Mouse (Mus musculus) neural tube, embryonic 13.5 days (tissue): Measurements from ENCODE around the gene Chst1. TPM values are rescaled to one million over a fixed set of nuclear protein-coding genes. Genes with fewer than 3 reads are reported as not detected.

Source experiments
- ATAC-seq: fragments of 200-750 bp; cut with Nextera tagmentation; 2 replicates; pipeline ENCODE4 v1.8.0; 2017; ENCODE audit warnings: low read depth, mild to moderate bottlenecking, moderate TSS enrichment, moderate library complexity
- H3K27ac ChIP-seq: fragments of 300-500 bp; sonication (generic); replicated peaks from 2 replicates; pipeline ENCODE4 v1.5.1; 2015; ENCODE audit warnings: moderate library complexity, mild to moderate bottlenecking, inconsistent platforms
- H3K27me3 ChIP-seq: fragments of 300-500 bp; sonication (generic); 2 replicates; pipeline ENCODE4 v1.6.1; 2015; ENCODE audit warnings: mild to moderate bottlenecking, inconsistent platforms
- H3K36me3 ChIP-seq: fragments of 300-500 bp; sonication (generic); 2 replicates; pipeline ENCODE4 v1.6.1; 2015; ENCODE audit warnings: mild to moderate bottlenecking, inconsistent platforms
- H3K4me1 ChIP-seq: fragments of 300-500 bp; sonication (generic); replicated peaks from 2 replicates; pipeline ENCODE4 v1.6.1; 2015; ENCODE audit warnings: inconsistent platforms
- H3K4me2 ChIP-seq: fragments of 300-500 bp; sonication (generic); 2 replicates; pipeline ENCODE4 v1.6.1; 2015; ENCODE audit warnings: inconsistent platforms, mild to moderate bottlenecking, moderate library complexity
- H3K4me3 ChIP-seq: fragments of 300-500 bp; sonication (generic); 2 replicates; pipeline ENCODE4 v1.5.1; 2015; ENCODE audit warnings: mild to moderate bottlenecking, inconsistent platforms
- H3K9ac ChIP-seq: fragments of 300-500 bp; sonication (generic); 2 replicates; pipeline ENCODE4 v1.6.1; 2015; ENCODE audit warnings: moderate library complexity, mild to moderate bottlenecking, inconsistent platforms
- H3K9me3 ChIP-seq: fragments of 300-500 bp; sonication (generic); 2 replicates; pipeline ENCODE4 v1.6.1; 2016; ENCODE audit warnings: inconsistent platforms
- WGBS: fragments of 180-500 bp; shearing (Covaris S2); methylation state at CpG from one replicate; pipeline ENCODE4 v1.1.7; 2015; 5-methylcytosine and 5-hydroxymethylcytosine counted together
- polyA plus RNA-seq: library from polyadenylated mRNA; unstranded; fragments of >200 nt; fragmentation: Nextera tagmentation; extraction: Ambion mirVana; gene quantifications from 2 replicates; pipeline ENCODE4 v1.2.1, GENCODE M21; 2015

The Chst1 gene
- 9.2 and 10.4 TPM in 2 replicates for polyA plus RNA-seq

DNA sequence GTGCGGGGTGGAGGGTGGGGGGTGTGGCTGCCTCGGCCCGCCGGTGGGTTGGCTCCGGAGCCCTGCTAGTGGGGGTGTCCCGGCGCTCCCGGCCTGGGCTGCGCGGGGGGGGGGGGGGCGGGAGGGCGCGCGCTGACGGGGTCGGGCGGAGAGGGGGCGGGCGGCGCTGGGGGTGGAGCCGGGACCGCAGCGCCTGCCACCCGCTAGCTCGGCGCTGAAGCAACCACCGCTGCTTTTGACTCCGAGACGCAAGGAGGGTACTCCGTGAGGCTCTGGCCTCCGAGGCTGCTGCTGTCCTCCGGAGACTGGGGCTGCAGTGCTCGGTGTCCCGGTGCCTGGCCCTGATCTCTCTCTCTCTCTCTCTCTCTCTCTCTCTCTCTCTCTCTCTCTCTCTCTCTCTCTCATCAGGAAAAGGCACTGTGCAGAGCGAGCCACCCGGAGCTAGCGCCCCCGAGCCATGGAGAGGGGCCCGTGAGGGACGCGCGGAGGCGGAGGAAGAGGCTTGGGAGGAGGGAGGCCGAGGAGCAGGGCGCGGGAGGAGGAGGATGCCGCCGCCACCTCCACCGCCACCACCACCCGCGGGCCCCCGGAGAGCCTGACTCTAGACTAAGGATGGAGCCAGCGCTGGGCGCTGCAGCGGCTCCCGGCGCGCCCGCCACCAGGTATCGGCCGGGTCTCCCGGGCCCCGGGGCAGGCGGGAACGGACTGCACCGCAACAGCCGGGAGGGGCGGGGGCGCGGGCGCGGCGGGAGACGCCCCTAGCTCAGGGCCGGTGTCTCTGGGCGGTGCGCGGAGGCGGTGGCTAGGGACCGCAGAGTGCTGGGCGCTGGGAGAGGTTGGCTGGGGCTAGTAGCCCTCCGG, at the start of gene Chst1:
TSS of gene Chst1 (plus strand) at position 221 of the 861 bp plus-strand sequence.
- WGBS = 0% methylated on average over 48 of the region's 82 CpGs
- peak within 1 kb of the TSS; percentile 93 for H3K4me2 ChIP-seq
- peak within 1 kb of the TSS; percentile 76 for H3K4me3 ChIP-seq
- H3K4me1 ChIP-seq = peaks cover 47% of the 10 kb centered on the region
- peak within 1 kb of the TSS; percentile 84 for H3K9ac ChIP-seq
- H3K36me3 ChIP-seq = no peaks in the 10 kb centered on the region
- peak; percentile 80 for ATAC-seq
- H3K27ac ChIP-seq = peak within 1 kb of the TSS; percentile 79
- H3K27me3 ChIP-seq = peaks cover 32% of the 10 kb centered on the region
- no peaks in the 10 kb centered on the region for H3K9me3 ChIP-seq

DNA sequence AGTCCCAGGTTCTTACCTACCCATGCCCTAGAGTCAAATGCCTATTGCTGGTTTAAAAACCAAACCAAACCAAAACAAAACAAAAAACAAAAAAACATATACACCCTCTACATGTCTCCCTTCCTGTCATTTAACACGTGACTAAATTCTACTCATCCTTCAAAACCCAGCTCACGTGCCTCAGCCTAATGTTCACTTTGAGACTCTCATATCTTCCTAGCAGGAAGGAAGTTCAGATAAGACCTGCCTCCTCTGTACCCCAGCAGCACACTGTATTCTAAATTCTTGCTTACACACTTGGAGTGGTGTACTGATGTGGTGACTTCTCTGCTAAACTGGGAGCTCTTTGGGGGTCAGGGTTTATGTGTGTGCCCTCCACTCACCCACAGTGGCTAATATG, 49.5 kb upstream of the Chst1 start:
- no peak overlapping the region for H3K4me2 ChIP-seq
- 0 out of 2 replicates have a peak, but pooled peaks cover 3% of the 10 kb centered on the region for H3K4me1 ChIP-seq
- H3K36me3 ChIP-seq = no peaks in the 10 kb centered on the region
- H3K4me3 ChIP-seq = no peak overlapping the region
- ATAC-seq = no peak
- no peaks in the 10 kb centered on the region for H3K27me3 ChIP-seq
- H3K9ac ChIP-seq = no peak overlapping the region
- no peaks in the 10 kb centered on the region for H3K9me3 ChIP-seq
- 72% methylated on average over 2 of the region's 2 CpGs for WGBS
- no peak overlapping the region for H3K27ac ChIP-seq

- Histone ChIP-seq H3K4me3 (no peak overlapping the region), H3K27me3 (no peaks in the 10 kb centered on the region), H3K4me2 (no peak overlapping the region), H3K36me3 (no peaks in the 10 kb centered on the region), H3K9me3 (no peaks in the 10 kb centered on the region), H3K27ac (no peak overlapping the region), H3K9ac (no peak overlapping the region), H3K4me1 (no peaks in the 10 kb centered on the region)
- no peak for ATAC-seq
These were observed 45.0 kb upstream of the Chst1 start for GRCm38 (mm10) chr2:92554536-92554935.

DNA sequence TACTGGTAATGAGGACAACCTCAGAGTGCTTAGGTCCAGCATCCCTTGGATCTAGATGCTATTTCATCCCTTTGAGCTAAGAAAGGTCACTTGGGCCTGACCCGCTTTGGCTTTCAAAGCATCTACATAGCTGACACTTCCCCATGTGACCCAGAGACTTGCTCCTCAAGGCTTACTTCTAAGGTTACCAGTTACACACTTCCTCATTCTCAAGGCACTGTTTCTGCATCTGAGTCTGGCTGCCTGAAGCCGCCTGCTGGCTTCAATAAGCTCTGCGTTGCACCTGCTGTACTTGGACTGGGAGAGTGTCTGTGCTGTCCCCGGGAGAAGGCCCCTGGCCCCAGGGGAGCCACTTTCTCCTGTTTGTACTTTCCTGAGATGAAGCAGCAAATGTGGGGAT, 36.6 kb upstream of the Chst1 start:
- H3K27ac ChIP-seq = no peak overlapping the region
- no peak for ATAC-seq
- H3K9ac ChIP-seq = no peak overlapping the region
- H3K4me1 ChIP-seq = no peaks in the 10 kb centered on the region
- H3K27me3 ChIP-seq = no peaks in the 10 kb centered on the region
- H3K9me3 ChIP-seq = peaks cover 23% of the 10 kb centered on the region
- H3K36me3 ChIP-seq = no peaks in the 10 kb centered on the region
- WGBS = 78% methylated on average over 4 of the region's 4 CpGs
- H3K4me3 ChIP-seq = no peak overlapping the region
- H3K4me2 ChIP-seq = no peak overlapping the region

- 88% methylated on average over 6 of the region's 6 CpGs for WGBS
- Histone ChIP-seq H3K27ac (no peak overlapping the region), H3K4me3 (no peak overlapping the region), H3K4me2 (no peak overlapping the region), H3K4me1 (no peaks in the 10 kb centered on the region), H3K9me3 (peaks cover 7% of the 10 kb centered on the region; the same call in 1 of the 2 replicates), H3K36me3 (no peaks in the 10 kb centered on the region), H3K27me3 (no peaks in the 10 kb centered on the region), H3K9ac (no peak overlapping the region)
- no peak for ATAC-seq
These were observed 28.9 kb upstream of the Chst1 start for GRCm38 (mm10) chr2:92570623-92571022.

- H3K36me3 ChIP-seq = no peaks in the 10 kb centered on the region
- H3K9me3 ChIP-seq = no peaks in the 10 kb centered on the region
- no peak overlapping the region for H3K27ac ChIP-seq
- no peak overlapping the region for H3K9ac ChIP-seq
- 75% methylated on average over 9 of the region's 9 CpGs for WGBS
- H3K4me1 ChIP-seq = no peaks in the 10 kb centered on the region
- no peak overlapping the region for H3K4me3 ChIP-seq
- H3K4me2 ChIP-seq = no peak overlapping the region
- no peaks in the 10 kb centered on the region for H3K27me3 ChIP-seq
- no peak for ATAC-seq
These were observed 21.7 kb upstream of the Chst1 start for GRCm38 (mm10) chr2:92577824-92578223.

GRCm38 (mm10) chr2:92581302-92581701, 18.2 kb upstream of the Chst1 start:
- no peaks in the 10 kb centered on the region for H3K27me3 ChIP-seq
- no peak overlapping the region for H3K4me3 ChIP-seq
- H3K9me3 ChIP-seq = no peaks in the 10 kb centered on the region
- ATAC-seq = no peak
- H3K4me2 ChIP-seq = no peak overlapping the region
- no peak overlapping the region for H3K9ac ChIP-seq
- H3K4me1 ChIP-seq = no peaks in the 10 kb centered on the region
- H3K27ac ChIP-seq = no peak overlapping the region
- WGBS = 91% methylated on average over 7 of the region's 7 CpGs
- no peaks in the 10 kb centered on the region for H3K36me3 ChIP-seq

DNA sequence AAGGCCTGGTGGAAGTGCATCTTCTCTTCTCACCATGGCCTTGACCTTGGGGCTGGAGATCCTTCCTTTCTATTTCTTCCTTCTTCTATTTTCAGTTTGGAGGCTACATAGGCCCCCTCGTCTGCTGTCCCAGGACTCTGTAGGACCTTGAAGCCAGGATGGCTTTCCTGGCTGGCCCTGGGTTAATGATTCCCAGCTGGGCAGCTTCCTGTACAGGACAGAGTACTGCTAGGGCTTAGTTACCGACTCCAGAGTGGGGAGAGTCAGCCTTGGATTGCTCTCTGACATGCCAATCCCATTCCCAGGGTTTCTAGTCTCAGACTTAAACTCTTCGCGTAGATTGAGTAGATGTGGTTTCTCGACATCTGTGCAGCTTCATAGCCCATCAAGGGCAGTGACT, 16.9 kb upstream of the Chst1 start:
- H3K9ac ChIP-seq = no peak overlapping the region
- no peaks in the 10 kb centered on the region for H3K27me3 ChIP-seq
- no peaks in the 10 kb centered on the region for H3K9me3 ChIP-seq
- 76% methylated on average over 5 of the region's 5 CpGs for WGBS
- no peak for ATAC-seq
- no peak overlapping the region for H3K4me2 ChIP-seq
- no peak overlapping the region for H3K4me3 ChIP-seq
- no peak overlapping the region for H3K27ac ChIP-seq
- no peaks in the 10 kb centered on the region for H3K36me3 ChIP-seq
- no peaks in the 10 kb centered on the region for H3K4me1 ChIP-seq

DNA sequence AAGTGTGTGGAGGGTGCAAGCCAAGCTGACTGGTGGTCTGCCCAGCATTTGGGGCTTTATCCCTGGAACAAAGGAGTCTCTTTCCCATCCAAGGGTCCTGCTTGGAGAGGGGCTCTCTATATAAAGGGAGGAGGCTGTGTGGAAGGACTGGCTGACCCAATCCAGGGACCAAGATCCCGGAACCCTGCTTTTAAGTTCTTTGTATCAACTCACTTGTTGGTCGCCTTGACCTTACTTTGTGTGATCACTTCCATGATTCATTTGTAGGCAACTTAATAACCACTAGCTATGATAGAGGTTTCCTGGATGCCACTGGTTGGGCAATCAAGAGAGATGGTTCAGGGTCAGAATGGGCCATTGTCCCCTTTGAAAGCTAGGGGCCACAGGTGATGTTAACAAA, 11.7 kb upstream of the Chst1 start:
- ATAC-seq = no peak
- Histone ChIP-seq H3K36me3 (no peaks in the 10 kb centered on the region), H3K9me3 (no peaks in the 10 kb centered on the region), H3K4me3 (no peak overlapping the region), H3K4me1 (no peaks in the 10 kb centered on the region), H3K27me3 (no peaks in the 10 kb centered on the region), H3K9ac (no peak overlapping the region), H3K27ac (no peak overlapping the region), H3K4me2 (no peak overlapping the region)
- 81% methylated on average over 2 of the region's 2 CpGs for WGBS

GRCm38 (mm10) chr2:92594929-92595730, 4.4 kb upstream of the Chst1 start:
- no peak overlapping the region for H3K4me2 ChIP-seq
- H3K27ac ChIP-seq = no peak overlapping the region
- H3K9ac ChIP-seq = no peak overlapping the region
- peaks cover 2% of the 10 kb centered on the region; the same call in 1 of the 2 replicates for H3K4me1 ChIP-seq
- no peak for ATAC-seq
- H3K27me3 ChIP-seq = peaks cover 7% of the 10 kb centered on the region
- no peaks in the 10 kb centered on the region for H3K9me3 ChIP-seq
- H3K4me3 ChIP-seq = no peak overlapping the region
- 69% methylated on average over 11 of the region's 11 CpGs for WGBS
- H3K36me3 ChIP-seq = no peaks in the 10 kb centered on the region

- peaks cover 23% of the 10 kb centered on the region for H3K27me3 ChIP-seq
- H3K27ac ChIP-seq = no peak overlapping the region
- H3K9ac ChIP-seq = no peak overlapping the region
- H3K9me3 ChIP-seq = no peaks in the 10 kb centered on the region
- 16% methylated on average over 7 of the region's 7 CpGs for WGBS
- no peak overlapping the region for H3K4me3 ChIP-seq
- peaks cover 23% of the 10 kb centered on the region for H3K4me1 ChIP-seq
- no peak for ATAC-seq
- no peaks in the 10 kb centered on the region for H3K36me3 ChIP-seq
- no peak overlapping the region for H3K4me2 ChIP-seq
These were observed 2.2 kb upstream of the Chst1 start for GRCm38 (mm10) chr2:92597291-92597690.

GRCm38 (mm10) chr2:92598941-92599486, 493 bp upstream of the Chst1 start:
- no peaks in the 10 kb centered on the region for H3K9me3 ChIP-seq
- WGBS = 29% methylated on average over 10 of the region's 11 CpGs
- peaks cover 32% of the 10 kb centered on the region for H3K27me3 ChIP-seq
- H3K9ac ChIP-seq = peak overlapping the region; percentile 84
- peak; percentile 45 for ATAC-seq
- peaks cover 40% of the 10 kb centered on the region for H3K4me1 ChIP-seq
- H3K27ac ChIP-seq = peak overlapping the region; percentile 79; the same call in 1 of the 2 replicates
- no peaks in the 10 kb centered on the region for H3K36me3 ChIP-seq
- peak overlapping the region; percentile 76 for H3K4me3 ChIP-seq
- peak overlapping the region; percentile 93 for H3K4me2 ChIP-seq
